Mouse (Mus musculus): ENCODE measurements around the gene Arhgap9.
A peak's percentile ranks its signal among the peaks of the same experiment; 100 is the strongest.
"Not testable (repeated sequence)": the region's sequence is repeated elsewhere in the genome, so short reads cannot be mapped to it uniquely, and the experiment has no call there.

The Arhgap9 gene

GRCm38 (mm10) chr10:127291881-127292638 lies 29.7 kb upstream of the Arhgap9 start:
- peak; percentile 93 for DNase-seq (ENCODE audit: extremely low read depth, low read depth)

GRCm38 (mm10) chr10:127292987-127293538 lies 28.7 kb upstream of the Arhgap9 start:
- no peak for DNase-seq (ENCODE audit: extremely low read depth, low read depth)

GRCm38 (mm10) chr10:127293590-127294113 lies 28.1 kb upstream of the Arhgap9 start:
- no peak for DNase-seq (ENCODE audit: extremely low read depth, low read depth)

GRCm38 (mm10) chr10:127294895-127295510 lies 26.8 kb upstream of the Arhgap9 start:
- no peak for DNase-seq (ENCODE audit: extremely low read depth, low read depth)

GRCm38 (mm10) chr10:127295986-127296794 lies 25.6 kb upstream of the Arhgap9 start:
- no peak for DNase-seq (ENCODE audit: extremely low read depth, low read depth)

GRCm38 (mm10) chr10:127297015-127297871 lies 24.5 kb upstream of the Arhgap9 start:
- no peak for DNase-seq (ENCODE audit: extremely low read depth, low read depth)

GRCm38 (mm10) chr10:127300361-127300760 lies 21.4 kb upstream of the Arhgap9 start:
- DNase-seq (ENCODE audit: extremely low read depth, low read depth), result no peak

- no peak for DNase-seq (ENCODE audit: extremely low read depth, low read depth)
Observed at GRCm38 (mm10) chr10:127303136-127303535, 18.6 kb upstream of the Arhgap9 start.

GRCm38 (mm10) chr10:127309167-127309566 lies 12.6 kb upstream of the Arhgap9 start:
- DNase-seq (ENCODE audit: extremely low read depth, low read depth), result not testable (repeated sequence)

- no peak for DNase-seq (ENCODE audit: extremely low read depth, low read depth)
Observed at GRCm38 (mm10) chr10:127310523-127311475, 11.0 kb upstream of the Arhgap9 start.

- DNase-seq (ENCODE audit: extremely low read depth, low read depth), result peak; percentile 91
Observed at GRCm38 (mm10) chr10:127311476-127312355, 10.0 kb upstream of the Arhgap9 start, which contains the start of gene Mars. Gene Mars, minus strand, starts transcription at chr10:127311786.

- DNase-seq (ENCODE audit: extremely low read depth, low read depth), result peak; percentile 79
Observed at GRCm38 (mm10) chr10:127312356-127312676, 9.4 kb upstream of the Arhgap9 start.

- DNase-seq (ENCODE audit: extremely low read depth, low read depth), result no peak
Observed at GRCm38 (mm10) chr10:127312858-127313257, 8.9 kb upstream of the Arhgap9 start.

GRCm38 (mm10) chr10:127313516-127313915 lies 8.2 kb upstream of the Arhgap9 start:
- not testable (repeated sequence) for DNase-seq (ENCODE audit: extremely low read depth, low read depth)

- DNase-seq (ENCODE audit: extremely low read depth, low read depth), result not testable (repeated sequence)
Observed at GRCm38 (mm10) chr10:127314950-127315349, 6.8 kb upstream of the Arhgap9 start.

GRCm38 (mm10) chr10:127317277-127317676 lies 4.5 kb upstream of the Arhgap9 start:
- no peak for DNase-seq (ENCODE audit: extremely low read depth, low read depth)

- DNase-seq (ENCODE audit: extremely low read depth, low read depth), result no peak
Observed at GRCm38 (mm10) chr10:127318009-127318408, 3.8 kb upstream of the Arhgap9 start.

- DNase-seq (ENCODE audit: extremely low read depth, low read depth), result no peak
Observed at GRCm38 (mm10) chr10:127319969-127320368, 1.8 kb upstream of the Arhgap9 start.
